Mouse (Mus musculus) C2C12 (cell line): ENCODE measurements around the gene Ang.

Experiments used
- CTCF ChIP-seq: IDR thresholded peaks from one replicate; pipeline ENCODE4 v1.5.1; 2011; ENCODE audit not compliant: control insufficient read depth, insufficient read depth, insufficient read length
- FOSL1 ChIP-seq: IDR thresholded peaks from one replicate; pipeline ENCODE4 v1.8.0; 2011; ENCODE audit warnings: mild to moderate bottlenecking, low read length; ENCODE audit not compliant: poor library complexity, insufficient read depth, severe bottlenecking
- MAX ChIP-seq: IDR thresholded peaks from one replicate; pipeline ENCODE4 v1.6.1; 2011; ENCODE audit warnings: mild to moderate bottlenecking, control low read depth
- MYOG ChIP-seq: IDR thresholded peaks from one replicate; pipeline ENCODE4 v1.6.1; 2011; ENCODE audit not compliant: control insufficient read depth, insufficient read length; ENCODE audit errors: extremely low read depth
- USF1 ChIP-seq: IDR thresholded peaks from one replicate; pipeline ENCODE4 v1.6.1; 2011; ENCODE audit warnings: low read depth, mild to moderate bottlenecking, control low read depth, moderate library complexity

DNA sequence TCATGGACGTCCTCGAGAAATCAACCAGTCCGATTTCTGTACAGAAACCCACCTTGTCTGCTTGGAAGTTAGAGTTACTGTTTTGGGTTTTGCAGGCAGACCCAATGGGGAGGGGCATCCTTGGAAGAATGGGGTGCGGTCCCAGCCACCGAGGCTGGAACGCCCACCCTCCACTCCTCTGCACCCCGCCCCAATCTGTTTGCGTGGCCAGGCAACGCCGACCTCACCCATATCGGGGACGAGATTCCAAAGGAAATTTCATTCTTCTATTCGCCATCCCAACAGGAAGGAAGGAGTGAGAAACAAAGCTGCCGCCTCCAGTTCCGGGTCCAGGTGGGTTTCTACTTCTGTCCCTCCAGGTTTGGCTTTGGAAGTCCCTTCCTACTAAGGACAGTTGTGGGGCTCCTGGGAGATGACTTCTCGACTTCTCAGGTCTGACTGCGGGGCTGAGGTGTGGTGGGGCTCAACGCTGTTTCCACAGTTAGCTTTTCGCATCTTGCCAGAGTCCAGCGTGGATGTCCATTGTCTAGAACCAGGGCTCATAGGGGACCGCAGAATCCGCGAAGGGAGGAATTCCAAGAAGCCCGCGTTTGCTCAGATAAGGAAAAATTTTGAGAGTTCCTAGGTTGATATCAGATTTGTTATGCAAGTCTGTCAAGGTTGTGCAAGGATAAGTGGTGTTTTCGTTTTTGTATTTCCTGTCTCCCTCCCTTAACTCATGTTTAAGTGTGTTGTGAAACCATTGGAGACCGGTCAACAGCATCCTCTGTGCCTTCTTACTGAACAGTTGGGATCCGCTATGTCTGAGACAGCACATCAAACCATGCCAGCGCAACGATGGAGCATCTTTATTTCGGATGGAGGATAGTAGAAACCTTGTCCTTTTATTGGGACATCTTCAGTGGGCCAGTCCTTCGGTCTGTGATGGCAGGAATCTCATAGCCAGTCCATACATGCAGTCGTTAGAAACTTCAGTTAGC, at the start of gene Ang, which contains the start of gene Rnase4:
- no peak for TF ChIP-seq CTCF
- TF ChIP-seq USF1, result no peak
- TF ChIP-seq MAX, result no peak
- TF ChIP-seq MYOG, result no peak
- no peak for TF ChIP-seq FOSL1
